Mouse (Mus musculus) layer of hippocampus, adult 2 months (tissue): ENCODE measurements around the gene Arhgef15. TPM values are rescaled to one million over a fixed set of nuclear protein-coding genes. Genes with fewer than 3 reads are reported as not detected.

Experiments used
- DNase-seq, 2 experiments: peaks; one replicate each; pipeline ENCODE4 v3.0.0; 2022; ENCODE audit warnings: low spot score in 2 of 2
- H3K27ac ChIP-seq: fragments of 200-600 bp; 2 replicates; pipeline ENCODE4 v1.8.1; 2022
- H3K4me3 ChIP-seq: fragments of 200-600 bp; 2 replicates; pipeline ENCODE4 v1.8.1; 2022; ENCODE audit warnings: mild to moderate bottlenecking
- CTCF ChIP-seq: fragments of 200-600 bp; conservative IDR thresholded peaks from 2 replicates; pipeline ENCODE4 v1.8.1; 2022; ENCODE audit warnings: antibody characterized with exemption, mild to moderate bottlenecking, moderate library complexity
- total RNA-seq, 2 experiments: library from RNA; stranded (reverse); gene quantifications; 2 replicates each; pipeline ENCODE4 v1.2.3; 2021

Gene Arhgef15
- total RNA-seq, 2 experiments from 2014 or later, result 9.5 to 9.7 TPM

DNA sequence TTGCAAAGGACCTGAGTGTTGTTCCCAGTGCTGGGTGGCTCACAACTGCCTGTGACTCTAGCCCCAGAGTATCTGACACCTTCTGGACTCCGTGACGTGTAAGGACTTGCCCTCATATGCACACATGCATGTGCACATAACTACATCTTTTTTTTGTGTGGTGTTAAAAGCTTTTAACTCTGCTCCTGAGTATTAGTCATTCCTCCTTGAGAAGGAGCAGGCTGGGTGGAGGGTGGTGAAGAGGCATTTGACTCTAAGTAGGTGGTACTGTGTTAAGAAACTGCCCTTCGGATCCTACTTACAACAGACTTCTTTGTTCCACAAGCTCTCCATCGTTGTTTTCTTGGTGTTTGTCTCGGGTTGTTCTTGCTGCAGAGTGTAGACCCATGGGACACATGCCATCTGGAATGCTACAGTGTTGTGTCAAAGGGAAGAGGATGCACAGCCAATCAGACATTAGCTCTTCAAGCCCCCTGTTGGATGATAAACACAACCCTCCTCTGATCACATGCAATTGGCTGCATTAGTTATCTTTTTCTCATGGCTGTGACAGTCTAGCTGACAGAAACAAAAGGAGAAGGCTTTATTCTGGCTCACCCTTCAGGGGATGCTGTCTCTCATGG is 23.3 kb downstream of the Arhgef15 start:
- DNase-seq, result no peak
- no peak overlapping the region for H3K27ac ChIP-seq
- H3K4me3 ChIP-seq, result no peak overlapping the region
- no peak for TF ChIP-seq CTCF

DNA sequence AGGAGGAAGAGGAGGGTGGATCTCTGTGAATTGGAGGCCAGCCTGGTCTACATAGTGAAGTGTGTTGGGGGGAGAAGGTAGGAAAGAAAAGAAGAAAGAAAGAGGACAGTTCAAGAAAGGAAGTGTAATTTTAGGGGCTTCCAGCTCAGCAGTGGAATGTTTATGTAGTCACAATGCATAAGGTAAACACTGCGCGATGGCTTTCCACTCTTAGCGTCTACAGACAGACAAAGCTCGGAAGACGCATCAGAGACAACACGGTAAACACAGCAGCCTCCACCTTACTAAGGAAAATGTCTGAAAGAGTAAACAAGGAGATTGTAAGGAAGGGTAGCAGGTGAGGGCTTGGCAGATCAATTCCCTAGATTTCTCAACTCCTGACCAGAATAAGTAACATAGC is 27.3 kb downstream of the Arhgef15 start:
- no peak overlapping the region for H3K4me3 ChIP-seq
- no peak overlapping the region for H3K27ac ChIP-seq
- TF ChIP-seq CTCF, result no peak
- no peak for DNase-seq

DNA sequence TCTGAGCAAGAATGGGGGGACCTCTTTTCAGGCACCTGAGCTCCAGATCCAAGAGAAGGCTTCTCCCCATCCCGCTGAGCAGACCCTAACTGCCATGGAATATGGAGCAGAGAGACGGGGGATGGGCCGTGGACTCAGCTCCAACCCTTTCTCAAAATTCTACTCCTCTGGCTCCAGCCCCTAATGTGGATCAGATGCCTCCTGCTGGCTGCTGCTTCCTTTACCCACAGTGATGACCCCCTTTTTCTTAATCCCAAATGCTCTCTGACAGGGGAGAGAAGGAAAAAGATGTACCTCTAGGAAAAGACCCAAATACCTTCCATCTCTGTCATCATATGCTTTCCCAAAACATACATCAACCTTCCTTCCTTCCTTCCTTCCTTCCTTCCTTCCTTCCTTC is 30.3 kb downstream of the Arhgef15 start, which contains the start of gene Odf4:
TSS of gene Odf4 (minus strand) at position 101 of the 400 bp plus-strand sequence.
- TF ChIP-seq CTCF, result no peak
- Histone ChIP-seq H3K27ac (no peak within 1 kb of the TSS), H3K4me3 (no peak within 1 kb of the TSS)
- no peak for DNase-seq

DNA sequence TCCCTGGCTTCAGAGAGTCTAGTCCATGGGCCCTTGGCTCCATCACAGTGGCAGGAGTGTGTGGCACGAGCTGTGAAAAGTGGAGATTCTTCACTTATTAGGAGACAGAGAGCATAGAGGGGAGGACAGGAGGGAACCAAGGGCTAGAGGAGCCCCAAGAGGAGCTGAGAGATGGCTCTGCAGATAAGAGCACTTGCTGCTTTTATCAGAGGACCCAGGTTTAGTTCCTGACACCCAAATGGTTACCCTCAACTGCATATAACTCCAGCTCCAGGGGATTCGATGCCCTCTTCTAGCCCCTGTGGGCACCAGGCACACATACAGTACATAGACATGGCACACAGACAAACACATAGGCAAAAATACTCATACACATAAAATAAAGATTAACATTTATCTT is 32.5 kb downstream of the Arhgef15 start:
- no peak for TF ChIP-seq CTCF
- Histone ChIP-seq H3K4me3 (no peak overlapping the region), H3K27ac (no peak overlapping the region)
- no peak for DNase-seq

DNA sequence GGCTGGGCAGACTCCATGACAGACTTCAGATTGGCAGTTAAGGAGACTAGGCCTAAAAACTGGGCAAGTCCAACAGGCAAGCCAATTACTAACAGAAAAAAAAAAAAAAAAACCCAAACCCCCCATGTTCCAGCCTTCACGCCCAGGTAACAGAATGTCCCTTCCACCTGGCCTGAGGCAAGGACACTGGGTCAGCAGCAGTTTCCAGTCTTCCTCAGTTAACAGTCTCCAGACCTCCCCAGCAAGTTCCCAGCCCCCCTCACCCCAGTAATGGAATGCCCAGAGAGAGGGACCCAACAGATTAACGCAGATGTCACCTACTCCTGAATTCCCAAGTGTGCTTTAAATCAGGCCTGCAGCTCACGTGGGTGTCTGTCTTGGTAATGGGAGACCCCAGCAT is 34.1 kb downstream of the Arhgef15 start:
- no peak overlapping the region for H3K4me3 ChIP-seq
- TF ChIP-seq CTCF, result no peak
- no peak for DNase-seq

DNA sequence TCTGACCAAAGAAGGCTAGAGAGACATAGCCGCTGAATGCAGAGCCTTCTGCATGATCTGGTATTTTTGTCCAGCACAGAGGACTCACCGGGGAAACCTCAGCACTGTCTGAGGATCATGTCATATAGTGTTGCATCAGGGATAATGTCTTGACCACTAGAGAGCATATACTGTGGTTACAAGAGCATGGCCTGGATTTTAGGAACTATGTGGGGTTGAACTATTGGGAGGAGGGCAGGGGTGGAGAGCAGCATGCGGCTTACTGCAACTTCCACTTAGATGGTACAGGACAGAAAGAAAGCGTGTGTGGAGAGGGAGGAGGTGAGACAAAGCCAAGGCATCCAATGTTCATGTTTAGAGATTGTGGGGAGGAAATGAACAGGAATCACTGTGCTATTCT is 42.7 kb downstream of the Arhgef15 start:
- no peak overlapping the region for H3K4me3 ChIP-seq
- no peak for DNase-seq
- no peak for TF ChIP-seq CTCF
- no peak overlapping the region for H3K27ac ChIP-seq

More for the DNA sequence above, 34.1 kb downstream of the Arhgef15 start:
- H3K27ac ChIP-seq, result no peak overlapping the region

DNA sequence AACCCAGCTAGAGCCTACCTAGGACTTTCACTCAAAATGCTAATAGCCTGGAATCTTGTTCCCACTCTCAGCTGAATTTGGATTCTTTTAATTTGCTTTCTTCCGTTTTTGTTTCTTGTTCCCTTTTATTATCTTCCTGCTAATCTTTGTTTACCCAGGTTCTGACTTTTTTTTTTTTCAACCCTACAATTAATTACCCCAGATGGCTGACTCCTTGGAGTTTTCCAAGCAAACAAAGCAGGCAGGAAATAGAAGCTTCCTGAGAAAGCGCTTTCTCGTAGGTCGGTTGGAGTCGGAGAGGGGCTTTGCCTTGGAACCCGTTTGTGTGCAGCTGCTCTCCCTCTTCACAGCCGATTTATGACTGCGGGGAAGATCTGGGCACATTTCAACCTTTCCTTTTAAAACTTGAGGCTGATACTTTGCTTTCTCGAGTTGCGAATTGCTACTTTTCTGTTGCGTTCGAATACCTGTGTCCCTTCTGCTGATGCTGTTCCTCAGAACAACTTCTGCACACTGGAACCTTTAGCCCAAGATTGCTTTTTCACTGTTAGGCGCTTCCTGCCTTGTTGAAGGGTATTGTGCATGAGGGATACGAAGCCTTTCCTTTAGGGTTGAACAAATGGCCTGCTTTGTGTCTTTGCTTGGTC is 45.6 kb downstream of the Arhgef15 start:
- Histone ChIP-seq H3K27ac (no peak overlapping the region), H3K4me3 (no peak overlapping the region; the same call in 1 of the 2 replicates)
- no peak for TF ChIP-seq CTCF
- DNase-seq, result no peak

DNA sequence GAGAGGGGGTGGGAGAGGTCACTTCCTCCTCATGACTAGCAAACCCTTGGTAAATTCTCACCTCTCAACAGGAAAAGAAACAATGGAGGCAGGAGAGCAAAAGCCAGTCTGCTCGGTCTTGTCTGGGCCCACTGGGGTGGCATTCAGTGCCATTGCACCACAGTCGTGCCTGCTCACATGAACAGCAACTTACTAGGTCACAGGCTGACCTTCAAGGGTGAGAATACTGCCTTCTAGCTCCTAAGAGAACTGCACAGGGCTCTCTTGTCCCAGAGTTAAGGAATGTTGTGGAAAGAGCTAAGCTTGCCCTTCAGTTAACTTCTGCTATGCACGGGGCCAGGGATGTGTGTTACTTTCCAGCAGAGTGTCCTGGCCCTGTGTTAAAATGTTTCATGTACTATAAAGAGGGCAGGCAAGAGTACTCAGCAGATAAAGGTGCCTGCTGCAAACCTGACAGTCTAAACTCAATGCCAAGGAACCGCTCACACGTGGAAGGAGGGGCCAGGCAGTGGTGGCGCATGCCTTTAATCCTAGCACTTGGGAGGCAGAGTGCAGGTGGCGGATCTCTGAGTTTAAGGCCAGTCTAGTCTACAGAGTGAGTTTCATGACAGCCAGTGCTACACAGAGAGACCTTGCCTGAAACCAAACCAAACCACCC is 48.3 kb downstream of the Arhgef15 start:
- no peak overlapping the region for H3K4me3 ChIP-seq
- TF ChIP-seq CTCF, result no peak
- DNase-seq, result no peak
- no peak overlapping the region for H3K27ac ChIP-seq

DNA sequence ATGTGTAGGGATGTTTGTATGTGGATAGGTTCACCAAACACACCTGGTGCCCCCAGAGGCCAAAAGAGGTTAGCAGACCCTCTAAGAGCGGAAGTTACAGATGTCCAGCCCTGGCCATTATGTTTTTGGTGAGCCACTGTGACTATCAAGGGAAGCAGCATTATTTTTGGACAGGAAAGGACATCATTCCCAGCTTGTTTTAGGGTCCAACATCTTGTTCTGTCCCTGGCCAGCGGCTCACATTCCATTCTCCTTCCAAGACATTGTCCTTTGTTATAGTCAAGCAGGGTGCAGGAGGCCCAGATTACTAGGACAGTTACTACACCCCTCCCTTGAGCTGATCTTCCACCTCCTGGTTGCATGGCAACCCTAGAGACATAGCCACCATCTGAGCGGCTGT is 50.0 kb downstream of the Arhgef15 start:
- Histone ChIP-seq H3K4me3 (no peak overlapping the region), H3K27ac (no peak overlapping the region)
- no peak for DNase-seq
- TF ChIP-seq CTCF, result no peak

DNA sequence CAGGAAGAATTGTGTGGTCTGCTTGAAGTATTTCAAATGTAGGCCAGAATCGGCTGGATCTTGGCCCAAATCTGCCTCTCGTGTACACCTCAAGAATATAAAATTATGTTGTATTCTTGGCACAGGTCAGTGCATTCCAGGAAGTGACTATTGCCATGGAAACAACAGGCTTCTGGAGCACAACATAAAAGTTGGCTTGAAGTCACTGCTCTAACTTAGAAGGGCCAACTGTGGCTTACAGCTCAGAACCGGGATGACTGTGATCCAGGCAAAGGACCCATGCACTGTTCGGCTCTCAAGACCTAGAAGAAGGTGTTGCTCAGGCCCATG is 50.9 kb downstream of the Arhgef15 start:
- Histone ChIP-seq H3K27ac (no peak overlapping the region), H3K4me3 (no peak overlapping the region)
- TF ChIP-seq CTCF, result no peak
- DNase-seq, result no peak

DNA sequence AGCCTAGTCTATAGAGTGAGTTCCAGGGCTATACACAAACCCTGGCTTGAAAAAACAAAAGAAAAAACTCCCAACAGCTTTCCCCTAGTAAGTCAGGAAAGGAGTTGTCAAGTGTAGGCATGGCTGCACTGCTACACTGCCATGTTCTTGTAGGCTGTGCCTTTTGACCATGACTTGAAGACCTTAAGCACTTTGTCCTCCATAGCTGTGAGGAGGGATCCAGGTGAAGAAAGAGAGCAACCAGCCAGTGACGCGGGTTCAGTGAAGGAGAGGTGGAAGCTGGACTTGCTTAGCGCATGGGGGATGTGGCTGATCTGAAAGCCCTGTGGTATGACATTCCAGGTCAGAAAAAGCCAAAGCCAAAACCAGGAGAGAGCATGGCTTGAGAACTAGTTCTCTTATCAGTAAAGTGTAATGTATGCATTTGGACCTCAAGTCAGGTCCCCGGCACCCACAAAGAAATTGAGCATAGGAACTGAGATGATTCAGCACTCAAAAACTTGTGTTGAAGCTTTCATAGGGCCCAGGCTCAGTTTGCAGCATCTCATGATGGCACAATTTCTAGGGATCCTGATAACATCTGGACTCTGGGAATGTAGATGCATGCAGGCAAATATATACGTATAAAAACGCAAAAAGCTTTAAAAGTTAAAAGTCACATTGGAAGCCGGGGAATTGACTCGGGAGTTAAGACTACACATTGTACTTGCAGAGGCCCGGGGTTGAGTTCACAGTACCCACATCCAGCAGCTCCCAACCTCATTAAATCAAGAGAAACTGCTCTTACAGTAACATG is 51.4 kb downstream of the Arhgef15 start:
- Histone ChIP-seq H3K27ac (no peak overlapping the region), H3K4me3 (no peak overlapping the region)
- DNase-seq, result no peak
- no peak for TF ChIP-seq CTCF

DNA sequence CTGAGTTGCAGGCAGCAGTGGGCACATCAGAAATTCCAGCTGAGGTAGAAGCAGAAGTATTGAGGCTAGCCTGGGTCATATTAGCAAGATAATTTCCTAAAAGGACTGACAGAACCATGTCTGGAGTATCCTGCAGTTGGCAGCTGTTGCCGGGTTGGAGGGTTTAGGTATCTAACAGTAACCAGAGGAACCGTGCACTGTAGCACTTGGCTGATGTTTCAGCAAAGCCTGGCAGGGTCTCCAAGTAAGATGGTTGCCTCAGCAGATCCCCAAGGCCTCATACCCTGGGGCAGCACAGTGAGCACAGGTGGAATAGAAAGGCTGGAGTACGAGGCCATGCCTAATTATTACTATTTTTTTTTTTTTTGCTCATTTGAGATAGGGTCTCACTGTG is 52.1 kb downstream of the Arhgef15 start:
- no peak for TF ChIP-seq CTCF
- DNase-seq, result no peak
- Histone ChIP-seq H3K4me3 (no peak overlapping the region), H3K27ac (no peak overlapping the region)
